In the genomic region with DNA sequence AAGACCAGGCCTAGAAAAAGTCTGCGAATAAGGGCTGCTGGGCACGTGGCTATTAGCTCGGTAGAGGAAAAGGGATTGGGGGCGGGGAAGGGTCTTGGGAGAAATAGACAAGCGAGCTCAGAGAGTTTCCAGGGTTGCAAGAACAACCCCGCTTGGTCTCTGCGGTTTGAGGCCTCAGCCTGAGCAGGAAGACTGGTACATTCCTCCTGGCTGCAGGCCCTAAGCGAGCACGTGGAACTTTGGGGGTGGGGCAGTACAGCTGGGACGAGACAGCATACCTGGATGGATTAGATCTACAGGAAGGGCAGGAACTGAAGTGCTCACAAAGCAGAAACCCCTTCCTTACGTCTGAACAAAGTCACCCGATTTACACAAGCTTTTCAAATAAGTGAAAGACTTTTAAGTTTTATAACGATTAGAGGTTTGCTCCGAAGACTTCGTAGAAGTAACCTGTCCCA, we compare ENCODE assay signal across 8 mouse cellular contexts. TPM values are rescaled to one million over a fixed set of nuclear protein-coding genes. Genes with fewer than 3 reads are reported as not detected.
DNase-seq lines count a peak whose midpoint lies in the region; ATAC-seq and TF ChIP-seq lines count a peak whose summit lies in the region.

No protein-coding gene starts in this region.

- DNase-seq in urinary bladder, adult 18-20 months (ENCODE audit: low spot score in 2 of 2): peak; percentile 34 to 40
- DNase-seq in urinary bladder, postnatal 10 days (ENCODE audit: low spot score): no peak
- peak; percentile 67 for DNase-seq in embryo, embryonic 10 days (ENCODE audit: low spot score)
- peak; percentile 47 to 51 for DNase-seq in heart, adult 2 months
- DNase-seq in kidney, adult 8-10 months: peak; percentile 66 to 79
- DNase-seq in liver, postnatal 0 days: peak; percentile 75
- DNase-seq in thymus, postnatal 0 days (ENCODE audit: low spot score): peak; percentile 57

- H3K9me3 ChIP-seq in liver, postnatal 0 days (ENCODE audit: low read length): no peaks in the 10 kb centered on the region
- H3K9me3 ChIP-seq in neural tube, embryonic 12.5 days: no peaks in the 10 kb centered on the region

- intact Hi-C loops in heart, adult 2 months (cut with DNase I): no loop called here

- peak overlapping the region; percentile 88 for H3K4me2 ChIP-seq in liver, postnatal 0 days (ENCODE audit: low read depth, low read length)
- peak overlapping the region; percentile 99 for H3K4me2 ChIP-seq in neural tube, embryonic 12.5 days (replicated peaks)

- no peak for TF ChIP-seq EP300 in heart, adult 2 months (IDR thresholded peaks at IDR 0.05; ENCODE audit: insufficient read depth, low read depth, low read length)
- no peak for TF ChIP-seq EP300 in liver, postnatal 0 days (IDR thresholded peaks at IDR 0.05; ENCODE audit: low read depth)

- H3K36me3 ChIP-seq in heart, adult 2 months (ENCODE audit: control insufficient read depth, insufficient read depth, low read length): no peaks in the 10 kb centered on the region
- H3K36me3 ChIP-seq in liver, postnatal 0 days (replicated peaks; ENCODE audit: insufficient read depth, low read length): no peaks in the 10 kb centered on the region
- H3K36me3 ChIP-seq in neural tube, embryonic 12.5 days: peaks cover 3% of the 10 kb centered on the region; the same call in 1 of the 2 replicates

- no peak for TF ChIP-seq CTCF in heart, adult 2 months (IDR thresholded peaks at IDR 0.05)
- no peak for TF ChIP-seq CTCF in liver, postnatal 0 days (IDR thresholded peaks at IDR 0.05; ENCODE audit: low read depth)

- TF ChIP-seq POLR2A in heart, adult 2 months (IDR thresholded peaks at IDR 0.05; ENCODE audit: insufficient read depth, low read depth, low read length): no peak

- H3K27ac ChIP-seq in heart, adult 2 months: no peak overlapping the region
- peak overlapping the region; percentile 30; the same call in 1 of the 2 replicates for H3K27ac ChIP-seq in liver, postnatal 0 days (ENCODE audit: low read depth)
- H3K27ac ChIP-seq in neural tube, embryonic 12.5 days: no peak overlapping the region

- peak; percentile 58 for ATAC-seq in liver, postnatal 0 days
- peak; percentile 30; the same call in 1 of the 2 replicates for ATAC-seq in neural tube, embryonic 12.5 days (ENCODE audit: low FRiP score, low read depth)

- H3K79me2 ChIP-seq in heart, adult 2 months (replicated peaks; ENCODE audit: control insufficient read depth, insufficient read depth, low read length): no peaks in the 10 kb centered on the region

- H3K9ac ChIP-seq in heart, adult 2 months (ENCODE audit: low read depth, low read length): no peak overlapping the region
- H3K9ac ChIP-seq in liver, postnatal 0 days (replicated peaks): peak overlapping the region; percentile 62
- H3K9ac ChIP-seq in neural tube, embryonic 12.5 days: peak overlapping the region; percentile 83

- H3K4me1 ChIP-seq in heart, adult 2 months (ENCODE audit: control insufficient read depth, insufficient read depth, low read length): no peaks in the 10 kb centered on the region
- peaks cover 38% of the 10 kb centered on the region for H3K4me1 ChIP-seq in liver, postnatal 0 days (ENCODE audit: insufficient read depth)
- peaks cover 36% of the 10 kb centered on the region for H3K4me1 ChIP-seq in neural tube, embryonic 12.5 days

- no peaks in the 10 kb centered on the region for H3K27me3 ChIP-seq in heart, adult 2 months (ENCODE audit: control insufficient read depth, insufficient read depth, low read length)
- H3K27me3 ChIP-seq in liver, postnatal 0 days (ENCODE audit: insufficient read depth, low read length): no peaks in the 10 kb centered on the region
- H3K27me3 ChIP-seq in neural tube, embryonic 12.5 days (replicated peaks): no peaks in the 10 kb centered on the region; the same call in 1 of the 2 replicates

- peak overlapping the region; percentile 52 for H3K4me3 ChIP-seq in heart, adult 2 months
- H3K4me3 ChIP-seq in liver, postnatal 0 days (ENCODE audit: low read depth, low read length): peak overlapping the region; percentile 61
- peak overlapping the region; percentile 68 for H3K4me3 ChIP-seq in neural tube, embryonic 12.5 days

- WGBS in heart, adult 2 months: 19% methylated on average over 15 of the region's 15 CpGs
- 3% methylated on average over 15 of the region's 15 CpGs for WGBS in liver, postnatal 0 days (ENCODE audit: insufficient replicate concordance)
- WGBS in neural tube, embryonic 12.5 days: 4% methylated on average over 15 of the region's 15 CpGs

RNA-seq across cellular contexts. Expression of a gene that starts 1.2 kb away (rescaled TPM):
- total RNA-seq in heart, adult 2 months (2021): 1 to 10 TPM; 1.5 to 1.8 TPM
- 3.7 and 4.5 TPM in 2 replicates for polyA plus RNA-seq in heart, adult 2 months (2012; rRNA removed)
- 25.6 and 32.7 TPM in 2 replicates for polyA plus RNA-seq in liver, postnatal 0 days (2015; fragmentation: Nextera tagmentation; extraction: Ambion mirVana)
- polyA plus RNA-seq in neural tube, embryonic 12.5 days (2016; fragmentation: Nextera tagmentation; extraction: Ambion mirVana): 206 and 215 TPM in 2 replicates
- polyA plus RNA-seq in thymus, postnatal 0 days (2015; fragmentation: Nextera tagmentation; extraction: Ambion mirVana): 328 and 352 TPM in 2 replicates

RNA-seq across cellular contexts. Expression of a gene that starts 43.6 kb away (rescaled TPM):
- total RNA-seq in heart, adult 2 months (2021): 1 to 10 TPM; 5.9 to 8.1 TPM
- polyA plus RNA-seq in heart, adult 2 months (2012; rRNA removed): 6.3 and 9.0 TPM in 2 replicates
- 2.8 and 2.9 TPM in 2 replicates for polyA plus RNA-seq in liver, postnatal 0 days (2015; fragmentation: Nextera tagmentation; extraction: Ambion mirVana)
- 11.8 and 12.3 TPM in 2 replicates for polyA plus RNA-seq in neural tube, embryonic 12.5 days (2016; fragmentation: Nextera tagmentation; extraction: Ambion mirVana)
- polyA plus RNA-seq in thymus, postnatal 0 days (2015; fragmentation: Nextera tagmentation; extraction: Ambion mirVana): 1.3 and 1.4 TPM in 2 replicates

RNA-seq across cellular contexts. Expression of a gene that starts 58.4 kb away (rescaled TPM):
- total RNA-seq in heart, adult 2 months (2021): 10 to 100 TPM in 1 of 2 experiments, 1 to 10 TPM in 1; 9.4 to 12.9 TPM
- polyA plus RNA-seq in heart, adult 2 months (2012; rRNA removed): 8.1 and 9.9 TPM in 2 replicates
- 1,492 and 1,631 TPM in 2 replicates for polyA plus RNA-seq in liver, postnatal 0 days (2015; fragmentation: Nextera tagmentation; extraction: Ambion mirVana)
- polyA plus RNA-seq in neural tube, embryonic 12.5 days (2016; fragmentation: Nextera tagmentation; extraction: Ambion mirVana): 2.3 and 3.2 TPM in 2 replicates
- 19.9 and 26.7 TPM in 2 replicates for polyA plus RNA-seq in thymus, postnatal 0 days (2015; fragmentation: Nextera tagmentation; extraction: Ambion mirVana)

Comparison
In these comparisons a context has a peak if more than half of its experiments do, and no peak if none do; other contexts are left out.
1. RNA of a gene that starts 58.4 kb away (polyA plus RNA-seq): 1,492 to 1,631 TPM in liver, postnatal 0 days; 19.9 to 26.7 TPM in thymus, postnatal 0 days, 8.1 to 9.9 TPM in heart, adult 2 months and 2.3 to 3.2 TPM in neural tube, embryonic 12.5 days; every median in the first group is over 10 times any median in the second.
2. Peak in every context shown above with its lines, with median percentiles within 50 percentile points of each other: H3K4me3 ChIP-seq.